Mouse (Mus musculus) lung, postnatal 4 days (tissue): ENCODE data around the gene Uqcr11.

Experiments
- DNase-seq, 2 experiments: peaks; one replicate each; pipeline ENCODE4 v3.0.0; 2021

Uqcr11 gene

DNA sequence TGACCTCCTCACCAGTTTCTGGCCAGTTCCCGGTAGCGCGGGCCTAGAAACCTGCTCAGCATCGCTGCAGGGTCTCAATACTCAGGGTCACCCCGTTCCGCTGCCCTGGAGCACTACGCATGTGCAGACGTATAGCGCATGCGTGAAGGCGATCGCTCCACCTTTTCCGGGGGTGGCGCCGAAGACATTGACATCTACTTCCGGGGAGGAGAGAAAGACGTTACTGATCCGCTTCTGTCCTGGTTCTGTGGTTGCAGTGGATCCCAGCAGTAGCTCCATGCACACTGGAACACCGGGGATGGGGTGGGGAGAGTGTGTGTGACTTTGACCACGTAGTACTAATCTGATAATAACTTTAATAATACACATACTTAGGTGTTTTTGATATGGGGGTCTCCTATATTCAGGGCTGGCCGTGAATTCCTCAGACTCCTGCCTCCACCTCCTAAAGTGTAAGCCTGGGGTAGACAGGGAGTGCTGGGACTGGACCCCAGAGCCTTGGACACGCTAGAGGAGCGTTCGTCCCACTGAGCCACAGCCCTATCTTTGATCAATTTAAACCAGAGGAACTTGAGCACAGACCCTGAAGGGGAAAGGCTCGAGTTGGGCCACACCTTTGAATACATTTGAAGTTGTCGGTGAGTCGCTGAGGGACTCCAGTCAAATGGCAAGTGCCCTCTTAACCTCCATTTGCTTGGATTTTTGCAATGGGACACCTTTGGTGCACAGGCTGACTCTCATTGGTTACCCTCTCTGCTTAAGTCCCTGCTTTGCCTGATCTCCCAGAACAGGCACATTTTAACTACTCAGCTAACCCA lies at the start of gene Uqcr11:
Uqcr11 (minus strand) TSS at position 147 of the 818 bp plus-strand sequence.
- DNase-seq: peak; percentile 94

DNA sequence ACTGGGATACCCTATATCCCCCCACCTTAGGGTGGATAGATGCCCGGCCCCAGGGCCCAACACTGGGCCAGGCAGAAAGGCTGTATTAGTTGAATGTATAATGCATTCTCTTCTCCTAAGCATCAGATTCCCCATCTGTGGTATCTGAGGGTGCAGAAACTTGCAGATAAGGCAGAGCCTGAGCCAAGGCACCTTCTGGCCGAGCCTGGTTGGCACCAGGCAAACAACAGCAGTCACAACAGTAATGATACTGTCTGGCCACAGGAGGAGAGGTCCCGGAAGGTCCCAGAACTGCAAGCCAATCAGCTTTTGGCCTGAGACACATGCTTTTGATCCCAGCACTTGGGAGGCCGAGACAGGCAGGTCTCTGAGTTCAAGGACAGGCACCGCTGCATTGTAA lies 49.1 kb upstream of the Uqcr11 start:
- no peak for DNase-seq

DNA sequence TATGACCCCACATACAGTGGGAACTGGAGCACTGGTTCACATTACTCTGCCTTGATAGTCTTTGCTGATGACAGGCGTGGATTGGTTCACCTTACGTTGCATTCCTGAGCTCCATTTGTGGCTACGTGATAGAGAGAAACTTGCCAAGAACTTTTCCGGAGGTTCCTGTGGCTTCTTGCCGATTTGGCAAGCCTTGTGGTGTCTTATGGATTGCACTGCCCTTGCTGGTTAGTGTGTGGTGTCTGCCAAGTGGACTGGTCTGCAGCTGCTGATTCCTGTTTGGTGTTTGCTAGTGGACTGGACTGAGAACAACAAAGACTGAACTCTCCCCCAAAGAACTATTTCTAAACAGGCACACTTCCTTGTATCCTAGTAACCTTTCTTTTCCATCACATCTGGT lies 48.2 kb upstream of the Uqcr11 start:
- no peak for DNase-seq

DNA sequence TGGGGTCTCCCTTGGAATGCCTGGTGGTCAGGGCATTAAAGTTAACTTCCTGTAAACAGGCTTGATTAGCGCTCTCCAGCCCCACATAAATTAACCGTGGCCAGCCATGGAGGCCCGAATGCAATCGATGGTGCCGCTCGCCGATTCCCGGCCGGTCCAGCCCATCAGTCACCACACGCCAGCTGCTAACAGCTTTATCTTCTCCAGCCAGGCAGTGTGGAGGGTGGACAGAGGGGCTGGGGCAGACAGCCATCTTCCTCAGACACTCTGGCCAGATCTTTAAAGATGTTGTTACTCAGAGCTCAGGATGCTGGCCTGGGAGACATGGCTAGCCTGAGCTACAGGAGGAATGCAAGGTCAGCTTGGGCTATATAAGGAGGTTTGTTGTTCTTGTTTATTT lies 47.0 kb upstream of the Uqcr11 start:
- no peak for DNase-seq

DNA sequence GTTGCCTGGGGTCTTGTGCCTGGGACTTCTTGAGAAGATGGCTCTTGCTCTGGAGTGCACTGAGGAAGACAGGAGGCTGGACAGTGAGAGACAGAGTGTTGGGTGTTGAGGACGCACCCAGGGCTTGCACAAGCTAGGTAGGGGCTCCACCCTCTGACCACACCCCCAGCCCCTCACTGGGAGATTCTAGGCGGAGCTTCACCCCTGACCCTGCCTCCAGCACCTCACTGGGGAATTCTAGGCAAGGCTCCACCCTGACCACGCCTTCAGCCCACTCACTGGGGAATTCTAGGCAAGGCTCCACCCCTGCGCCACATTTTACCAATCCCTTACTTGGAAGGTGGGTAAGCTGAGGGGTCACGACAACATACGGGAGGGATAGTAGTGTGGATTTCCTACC lies 44.0 kb upstream of the Uqcr11 start:
- no peak for DNase-seq

DNA sequence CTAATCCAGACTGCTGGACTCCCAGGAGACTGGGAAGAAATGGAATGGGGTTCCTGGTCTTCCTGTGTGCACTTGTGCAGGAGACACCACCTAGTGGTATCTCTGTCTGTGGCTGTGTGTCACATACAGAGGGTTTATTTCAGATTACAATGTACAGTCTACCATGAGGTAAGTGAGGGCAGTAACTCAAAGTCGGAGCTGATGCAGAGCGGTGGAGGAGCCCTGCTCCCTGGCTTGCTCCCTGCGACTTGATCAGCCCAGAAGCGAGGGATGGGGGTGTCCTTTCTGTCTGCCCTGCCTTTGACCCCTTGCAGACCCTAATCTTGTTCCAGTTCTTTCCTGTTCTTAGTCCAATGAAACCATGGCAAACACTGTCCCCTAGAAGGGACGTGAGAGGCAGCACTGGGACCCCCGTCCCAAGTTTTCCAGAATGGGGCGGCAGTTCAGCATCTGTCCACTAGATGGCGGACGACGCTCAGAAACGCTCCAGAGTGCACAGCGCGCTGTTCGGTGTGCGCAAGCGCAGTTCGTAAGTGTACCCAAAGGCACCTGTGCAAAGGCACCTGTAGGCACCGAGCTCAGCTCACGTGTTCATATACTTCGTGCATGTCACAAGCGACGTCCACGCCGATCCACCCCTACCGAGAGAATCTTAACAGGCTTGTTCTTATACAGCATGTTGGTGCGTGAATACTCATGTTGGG lies 39.4 kb upstream of the Uqcr11 start:
- DNase-seq: peak; percentile 80 to 84

DNA sequence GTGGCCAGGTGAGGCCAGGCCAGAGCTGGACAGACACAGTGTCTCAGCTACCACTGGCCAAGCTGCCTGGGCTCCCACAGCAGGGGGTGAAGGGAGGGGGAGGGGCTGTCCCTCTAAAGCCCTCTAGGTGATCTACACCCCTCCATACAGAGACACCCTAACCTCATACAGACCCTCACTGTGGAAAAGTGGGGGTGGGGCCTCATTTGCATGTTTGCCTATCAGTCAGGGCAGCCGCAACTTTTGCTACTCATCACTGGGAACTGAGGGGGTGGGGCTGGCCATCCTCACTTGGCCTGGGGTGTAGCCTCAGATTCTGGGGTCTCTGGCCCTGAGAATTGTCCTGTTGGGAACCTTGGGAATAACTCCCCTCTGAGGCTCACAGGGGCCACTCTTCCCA lies 38.4 kb upstream of the Uqcr11 start:
- DNase-seq: no peak

DNA sequence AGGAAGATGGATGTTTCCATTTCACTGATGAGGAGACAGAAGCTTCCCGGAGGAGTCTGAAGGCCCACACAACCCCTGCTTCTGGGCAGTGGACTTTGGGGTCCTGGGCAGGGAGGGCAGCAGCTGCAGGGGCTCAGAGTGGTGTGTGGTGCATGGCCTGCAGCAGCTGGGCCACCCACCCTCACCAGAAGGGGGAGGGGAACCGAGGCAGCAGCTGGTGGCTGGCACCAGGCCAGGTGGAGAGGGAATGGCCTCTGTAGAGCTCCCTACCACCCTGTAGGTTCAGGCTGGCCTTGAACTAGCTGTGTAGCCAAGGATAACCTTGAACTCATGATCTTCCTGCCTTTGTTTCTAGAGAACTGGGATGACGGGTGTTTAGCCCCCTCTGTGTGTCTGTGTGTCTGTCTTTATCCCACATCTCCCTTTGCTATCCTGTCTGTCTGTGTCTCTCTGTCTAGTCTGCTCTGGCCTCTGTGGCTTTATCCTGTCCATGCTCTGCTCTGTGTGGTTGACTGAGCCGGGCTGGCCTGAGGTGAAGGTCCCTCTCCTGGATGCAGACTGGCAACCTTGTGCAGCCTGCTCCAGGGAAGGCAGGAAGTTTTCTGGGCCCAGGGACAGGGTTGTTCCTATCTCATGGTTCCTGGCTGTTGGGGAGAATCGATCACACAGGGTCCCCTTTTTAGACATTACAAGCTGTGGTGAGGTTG lies 37.9 kb upstream of the Uqcr11 start:
- DNase-seq: peak; percentile 60 to 81

DNA sequence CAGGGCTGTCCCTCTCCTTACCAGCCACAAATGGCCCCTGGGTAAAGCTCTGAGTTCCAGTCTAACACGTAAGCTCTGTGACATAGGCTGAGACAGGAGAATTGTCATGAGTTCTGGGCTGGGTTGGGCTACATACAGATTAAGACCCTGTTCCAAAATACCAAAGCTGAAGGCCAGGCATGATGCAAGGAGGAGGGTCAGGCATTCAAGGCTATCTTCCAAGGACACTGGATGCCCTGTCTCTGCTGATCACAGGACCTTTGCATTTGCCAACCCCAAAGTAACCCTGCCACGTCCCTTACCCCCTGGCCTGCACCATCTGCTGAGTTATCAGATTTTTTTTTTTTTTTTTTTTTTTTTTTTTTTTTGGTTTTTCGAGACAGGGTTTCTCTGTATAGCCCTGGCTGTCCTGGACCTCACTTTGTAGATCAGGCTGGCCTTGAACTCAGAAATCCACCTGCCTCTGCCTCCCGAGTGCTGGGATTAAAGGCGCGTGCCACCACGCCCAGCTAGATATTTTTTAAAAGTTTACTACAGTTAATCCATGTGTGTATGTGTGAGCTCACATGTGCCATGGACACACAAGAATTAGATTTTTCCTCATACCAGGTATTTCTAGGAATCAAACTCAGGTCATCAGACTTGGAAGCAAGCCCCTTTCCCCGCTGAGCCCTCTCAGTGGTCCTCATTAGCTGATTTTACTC lies 37.1 kb upstream of the Uqcr11 start:
- no peak for DNase-seq

DNA sequence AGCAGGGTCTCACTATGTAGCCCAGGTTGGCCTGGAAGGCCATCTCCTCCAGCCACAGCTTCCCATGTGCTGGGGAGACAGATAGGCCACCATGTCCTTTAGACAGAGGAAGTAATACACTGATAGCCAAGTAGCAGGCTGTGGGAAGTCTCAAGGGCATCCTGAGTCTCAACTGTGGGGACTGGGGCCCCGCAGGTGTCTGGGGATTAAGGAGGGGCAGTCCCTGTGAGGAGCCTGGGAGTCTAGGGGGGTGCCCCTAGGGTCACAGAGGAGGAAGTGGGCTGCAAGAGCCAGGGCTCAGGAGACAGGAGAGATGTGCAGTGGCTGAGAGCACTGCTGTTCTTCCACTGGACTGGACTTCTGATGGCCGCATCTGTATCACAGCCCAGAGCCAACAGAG lies 36.4 kb upstream of the Uqcr11 start:
- DNase-seq: no peak

DNA sequence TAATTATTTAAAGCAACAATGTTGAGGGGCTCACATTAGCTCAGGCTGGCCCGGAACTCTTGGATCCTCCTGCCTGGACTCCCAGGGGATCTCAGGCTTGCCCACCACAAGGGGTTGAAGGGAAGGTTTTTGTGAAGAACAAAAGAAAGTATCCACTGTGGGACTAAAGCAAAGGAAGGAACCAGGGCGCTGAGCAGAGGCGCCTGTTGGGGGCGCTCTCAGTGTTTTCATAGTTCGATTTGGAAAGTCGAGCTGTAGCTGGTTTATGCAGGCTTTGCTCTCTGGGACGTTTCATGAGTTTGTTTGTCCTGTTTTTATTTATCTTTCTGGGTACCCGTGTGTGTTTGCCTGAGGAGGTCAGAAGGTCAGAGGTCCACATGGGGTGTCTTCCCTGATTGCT lies 35.0 kb upstream of the Uqcr11 start:
- no peak for DNase-seq

DNA sequence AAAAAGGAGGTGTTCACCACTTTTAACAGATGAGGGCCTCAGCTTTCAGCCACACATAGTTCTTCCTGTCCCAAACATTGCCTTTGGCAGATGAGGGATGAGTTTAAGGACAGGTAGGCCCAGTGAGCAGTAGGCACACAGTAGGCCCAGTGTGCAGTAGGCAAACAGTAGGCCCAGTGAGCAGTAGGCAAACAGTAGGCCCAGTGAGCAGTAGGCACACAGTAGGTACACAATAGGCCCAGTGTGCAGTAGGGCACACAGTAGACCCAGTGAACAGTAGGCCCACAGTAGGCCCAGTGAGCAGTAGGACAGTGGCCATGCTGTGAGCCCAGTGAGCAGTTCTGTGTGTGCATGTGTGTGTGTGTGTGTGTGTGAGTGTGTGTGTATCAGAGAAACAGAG lies 33.4 kb upstream of the Uqcr11 start:
- no peak for DNase-seq

DNA sequence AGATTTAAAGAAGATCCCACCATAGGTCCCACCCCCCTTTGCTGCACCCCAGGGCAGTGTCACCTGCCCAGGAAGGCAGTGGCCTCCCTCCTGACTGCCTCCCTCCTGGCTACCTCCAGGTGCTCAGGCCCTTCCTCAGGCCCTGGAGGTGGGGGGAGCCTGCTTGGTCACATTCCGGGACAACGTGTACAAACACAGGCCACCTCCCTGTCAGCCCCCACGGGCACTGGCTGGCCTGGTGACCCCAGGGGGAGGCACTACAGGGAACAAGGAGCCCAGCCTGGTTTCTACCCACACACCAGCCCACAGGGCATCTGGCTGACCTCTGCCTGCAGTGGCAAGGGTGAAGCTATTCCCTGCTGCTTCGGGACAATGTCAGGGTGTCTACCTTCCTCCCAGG lies 31.3 kb upstream of the Uqcr11 start:
- peak; percentile 26 to 62 for DNase-seq

DNA sequence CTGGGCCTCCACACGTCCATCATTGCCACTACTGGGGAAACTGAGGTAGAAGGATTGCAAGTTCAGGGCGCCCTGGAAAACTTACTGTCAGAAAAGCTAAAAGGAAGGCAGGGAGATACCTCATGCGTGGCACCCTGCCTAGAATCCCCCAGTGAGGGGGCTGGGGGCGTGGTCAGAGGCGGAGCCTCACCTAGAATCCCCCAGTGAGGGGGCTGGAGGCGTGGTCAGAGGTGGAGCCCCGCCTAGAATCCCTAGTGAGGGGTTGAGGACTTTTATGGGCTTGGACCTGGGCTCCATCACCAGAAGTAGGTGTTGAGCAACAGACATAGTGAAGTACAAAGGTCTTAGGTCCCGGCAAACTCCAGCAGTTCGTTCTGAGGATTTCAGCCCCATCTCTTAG lies 29.6 kb upstream of the Uqcr11 start:
- DNase-seq: peak; percentile 56

DNA sequence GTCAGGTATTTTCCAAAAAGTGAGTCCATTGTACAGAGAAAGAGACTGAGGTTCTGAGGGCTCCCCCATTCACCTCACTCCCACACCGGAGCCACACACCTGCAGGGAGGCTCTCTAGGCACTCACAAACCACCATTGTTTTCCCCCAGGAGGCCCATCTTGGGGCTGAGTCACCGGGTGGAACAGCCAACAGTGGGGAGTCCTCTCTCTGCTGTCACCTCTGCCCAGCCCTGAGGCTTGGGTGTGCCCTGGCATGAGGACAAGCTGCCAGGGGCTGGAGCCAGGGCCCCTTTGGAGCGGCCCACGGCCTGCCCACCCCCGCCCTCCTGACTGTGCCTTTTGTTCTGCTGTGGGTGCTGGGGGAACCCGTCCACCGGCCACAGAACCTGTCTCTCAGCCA lies 29.1 kb upstream of the Uqcr11 start:
- DNase-seq: peak in 1 of 2 experiments; percentile 67

DNA sequence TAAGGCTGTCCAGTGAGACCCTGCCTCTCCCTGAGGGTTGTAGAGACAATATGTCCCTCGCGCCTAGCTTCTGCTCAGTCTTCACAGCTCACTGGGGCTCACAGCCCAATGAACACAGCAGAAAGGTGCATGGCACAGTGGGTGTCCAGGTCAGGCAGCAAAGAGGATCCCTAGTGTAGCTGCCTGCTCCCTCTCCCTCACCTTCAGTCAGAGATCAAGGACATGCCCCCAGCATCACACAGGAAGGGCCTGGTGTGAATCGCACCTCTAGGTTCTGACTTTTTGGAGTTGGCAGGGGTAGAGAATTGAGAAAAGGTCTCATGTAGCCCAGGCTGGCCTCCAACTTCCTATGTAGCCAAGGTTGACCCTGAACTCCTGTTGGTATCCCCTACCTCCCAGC lies 28.2 kb upstream of the Uqcr11 start:
- no peak for DNase-seq

DNA sequence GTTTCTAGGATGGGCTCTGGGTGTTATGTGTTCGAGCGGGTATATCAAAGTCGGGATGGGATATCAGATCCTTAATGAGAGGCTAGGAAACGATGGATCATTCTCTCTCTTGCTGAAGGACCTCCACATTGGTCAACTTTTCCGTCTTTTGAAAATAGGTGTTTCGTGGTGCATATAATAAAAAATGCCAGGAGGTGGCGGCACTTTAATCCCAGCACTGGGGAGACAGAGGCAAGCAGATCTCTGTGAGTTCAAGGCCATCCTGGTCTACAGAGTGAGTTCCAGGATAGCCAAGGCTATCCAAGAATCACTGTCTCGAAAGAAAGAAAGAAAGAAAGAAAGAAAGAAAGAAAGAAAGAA lies 27.6 kb upstream of the Uqcr11 start:
- no peak for DNase-seq

DNA sequence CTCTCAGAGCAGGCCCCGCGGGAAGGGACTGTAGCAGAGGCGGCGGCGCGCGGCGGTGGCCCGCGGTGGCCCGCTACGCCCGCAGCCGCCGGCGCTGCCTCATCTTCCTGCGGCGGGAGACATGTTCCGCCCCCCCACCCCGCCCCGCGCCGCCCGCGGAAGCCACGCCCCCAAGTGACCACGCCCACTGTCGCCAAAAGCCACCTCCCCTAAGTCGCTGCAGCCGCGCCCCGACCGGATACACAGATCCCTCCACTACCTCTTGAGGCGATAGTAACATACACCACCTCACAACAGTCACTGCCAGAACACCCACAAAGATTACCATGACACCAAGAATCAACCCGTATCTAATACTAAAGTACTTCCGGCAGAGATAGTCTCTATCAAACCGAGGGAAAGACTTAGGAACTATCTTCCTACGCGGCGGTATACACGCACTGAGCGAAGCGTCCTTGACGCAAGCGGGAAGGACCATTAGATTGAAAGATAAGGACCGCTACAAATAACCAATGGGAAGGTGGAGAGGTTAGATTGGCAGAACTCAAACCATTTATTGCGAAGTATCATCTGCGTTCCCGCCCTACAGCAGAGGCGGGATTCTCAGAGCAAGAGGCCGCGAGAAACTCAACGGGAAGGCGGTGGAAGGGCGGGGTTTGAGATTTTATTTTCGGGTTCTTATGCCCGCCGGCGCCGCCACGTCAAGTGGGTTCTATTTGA lies 27.0 kb upstream of the Uqcr11 start, which contains the start of gene Tcf3:
Tcf3 (minus strand) TSS at position 135 of the 720 bp plus-strand sequence.
- peak; percentile 96 to 98 for DNase-seq

DNA sequence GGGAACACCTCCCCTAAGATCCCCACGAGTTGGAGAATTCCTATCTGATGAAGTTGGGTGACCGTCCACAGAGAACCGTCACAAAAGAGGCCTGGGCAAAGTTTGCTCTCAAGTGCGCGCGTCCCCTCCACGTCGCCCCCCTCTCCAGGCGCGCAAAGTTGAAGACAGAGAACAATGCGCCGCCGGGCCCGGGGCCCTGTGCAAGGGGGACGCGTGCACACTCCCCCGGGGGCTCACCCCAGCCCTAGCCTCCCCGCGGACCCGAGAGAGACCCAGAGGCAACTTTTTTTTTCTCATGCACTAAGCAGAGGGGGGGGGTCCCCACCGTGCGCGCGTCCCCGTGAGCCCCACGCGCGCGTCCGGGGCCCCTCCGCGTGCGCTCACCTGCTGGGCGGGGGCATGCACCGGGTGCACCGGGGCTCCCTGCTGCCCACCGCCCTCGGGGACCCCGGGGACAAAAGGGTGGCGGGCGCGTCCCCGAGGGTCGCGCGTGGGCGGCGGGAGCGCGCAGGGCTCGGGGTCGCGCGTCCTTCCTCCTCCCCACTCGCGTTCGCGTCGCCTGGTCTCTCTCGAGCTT lies 26.4 kb upstream of the Uqcr11 start:
- peak; percentile 66 to 67 for DNase-seq

DNA sequence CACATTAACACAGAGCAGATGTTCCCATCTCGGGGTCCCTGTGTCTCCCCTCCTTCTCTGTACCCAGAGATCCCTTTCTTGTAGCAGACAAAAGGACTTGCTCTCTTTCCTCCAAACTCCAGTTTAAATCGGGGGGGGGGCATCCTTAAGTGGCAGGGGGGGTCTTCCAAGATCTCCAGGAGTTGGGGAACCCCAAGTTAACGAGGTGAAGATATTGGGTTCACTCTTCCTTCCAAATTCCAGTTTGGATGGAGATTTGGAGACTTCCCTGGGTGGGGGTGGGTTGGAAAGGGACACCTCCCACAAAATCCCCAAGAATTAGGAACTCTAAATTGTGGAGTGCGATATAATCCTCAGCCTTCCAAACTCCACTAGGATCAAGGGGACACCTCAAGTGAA lies 25.8 kb upstream of the Uqcr11 start:
- DNase-seq: no peak

DNA sequence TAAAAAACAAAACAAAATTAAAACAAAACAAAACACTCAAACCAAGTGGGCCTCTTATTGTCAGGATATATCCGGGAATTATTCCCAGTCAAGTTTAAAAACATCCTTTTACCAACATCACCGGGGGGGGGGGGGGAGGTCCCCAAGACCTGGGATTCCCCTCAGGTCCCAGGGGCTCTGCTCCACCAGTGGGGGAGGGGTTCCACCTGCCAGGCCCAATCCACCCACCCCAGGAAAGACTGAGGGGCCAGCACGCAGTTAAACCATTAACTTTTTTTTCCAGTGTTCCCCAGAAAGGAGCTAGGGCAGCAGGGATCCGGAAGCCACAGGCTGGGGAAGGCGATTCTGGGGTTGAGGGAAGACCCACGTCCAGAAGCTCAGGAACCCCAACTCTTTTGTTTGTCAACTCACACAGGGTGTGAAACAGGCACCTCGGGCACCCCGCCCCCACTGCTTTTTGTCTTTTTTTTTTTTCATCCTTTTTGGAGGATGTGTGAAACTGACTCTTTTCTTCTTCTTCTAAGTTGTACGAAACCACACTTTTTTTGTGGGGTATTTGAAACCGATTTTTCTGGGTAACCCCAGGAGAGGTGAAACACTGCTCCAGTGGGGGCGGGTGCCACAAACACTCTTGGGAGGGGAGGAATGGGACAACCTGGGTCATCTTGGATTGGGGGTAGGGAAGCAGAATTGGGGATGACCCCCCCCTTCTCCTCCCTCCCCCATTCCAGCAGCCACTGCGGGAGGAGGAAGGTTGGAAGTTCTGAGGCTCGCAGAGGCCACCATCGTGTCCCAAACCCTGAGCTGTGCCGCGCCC lies 25.1 kb upstream of the Uqcr11 start:
- DNase-seq: no peak
